Comparison of ENCODE assay signal across 15 mouse cellular contexts in the genomic region with DNA sequence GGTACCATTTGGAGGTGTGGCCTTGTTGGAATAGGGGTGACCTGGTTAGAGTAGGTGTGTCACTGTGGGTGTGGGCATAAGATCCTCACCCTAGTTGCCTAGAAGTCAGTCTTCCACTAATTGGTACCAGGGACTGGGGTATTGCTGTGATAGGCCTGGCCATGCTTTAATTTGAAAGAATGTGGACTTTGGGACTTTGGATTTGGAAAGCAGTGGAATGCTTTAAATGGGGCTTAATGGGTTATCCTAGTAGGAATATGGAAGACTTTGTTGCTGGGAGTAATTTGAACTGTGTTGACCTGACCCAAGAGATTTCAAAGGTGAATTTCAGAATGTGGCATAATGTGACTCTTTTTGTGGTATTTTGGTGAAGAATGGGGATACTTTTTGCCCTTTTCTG. TPM values are rescaled to one million over a fixed set of nuclear protein-coding genes. Genes with fewer than 3 reads are reported as not detected.
"Had no signal": no experiment of that assay in that cellular context is flagged by ENCODE, and none has a peak within 500 bp of the region (broad histone marks: within the 10 kb centered on the region; RNA-seq: fewer than 3 reads in every experiment).

No protein-coding gene starts in this region.

RNA-seq across cellular contexts. Expression of a gene that starts 58.7 kb away (rescaled TPM):
- polyA plus RNA-seq: limb, embryonic 10.5 days; limb, embryonic 12.5 days; limb, embryonic 13.5 days; lung, embryonic 15.5 days; lung, embryonic 16.5 days; lung, postnatal 0 days; midbrain, embryonic 10.5 days; midbrain, embryonic 11.5 days; midbrain, embryonic 12.5 days; midbrain, embryonic 13.5 days; midbrain, embryonic 14.5 days; midbrain, embryonic 15.5 days; midbrain, embryonic 16.5 days; midbrain, postnatal 0 days; neural tube, embryonic 12.5 days had no signal
